Mouse (Mus musculus) adrenal gland, adult 10 weeks (tissue): ENCODE measurements around the gene Wdr89. TPM values are rescaled to one million over a fixed set of nuclear protein-coding genes. Genes with fewer than 3 reads are reported as not detected.

Experiments used
- polyA plus RNA-seq: library from polyadenylated mRNA; stranded (reverse); fragments of 350-450 nt; fragmentation: Illumina TruSeq; extraction: RNeasy Lipid Tissue Mini Kit (QIAGEN cat#74804); gene quantifications from one replicate; pipeline ENCODE4 v1.2.3, GENCODE M21; 2014; ENCODE audit warnings: low read depth, low replicate concordance

Gene Wdr89
- polyA plus RNA-seq, result 7.8 TPM

GRCm38 (mm10) chr12:75669258-75670106, at the start of gene Wdr89:
Wdr89 (minus strand) TSS chr12:75669537.

GRCm38 (mm10) chr12:75596154-75597002, 73.0 kb downstream of the Wdr89 start, which contains the start of gene Ppp2r5e:
Ppp2r5e (minus strand) TSS chr12:75596245.

Other genes with a start within 250 kb of the Wdr89 start
- gene Ppp2r5e, start 73.3 kb downstream of the Wdr89 start, polyA plus RNA-seq, result 115 TPM
- 620 TPM for gene Sgpp1, start 66.2 kb upstream of the Wdr89 start, polyA plus RNA-seq
- gene Syne2, start 148.6 kb upstream of the Wdr89 start, polyA plus RNA-seq, result 20.7 TPM